12 mouse cellular contexts compared by ENCODE assay signal in the genomic region with DNA sequence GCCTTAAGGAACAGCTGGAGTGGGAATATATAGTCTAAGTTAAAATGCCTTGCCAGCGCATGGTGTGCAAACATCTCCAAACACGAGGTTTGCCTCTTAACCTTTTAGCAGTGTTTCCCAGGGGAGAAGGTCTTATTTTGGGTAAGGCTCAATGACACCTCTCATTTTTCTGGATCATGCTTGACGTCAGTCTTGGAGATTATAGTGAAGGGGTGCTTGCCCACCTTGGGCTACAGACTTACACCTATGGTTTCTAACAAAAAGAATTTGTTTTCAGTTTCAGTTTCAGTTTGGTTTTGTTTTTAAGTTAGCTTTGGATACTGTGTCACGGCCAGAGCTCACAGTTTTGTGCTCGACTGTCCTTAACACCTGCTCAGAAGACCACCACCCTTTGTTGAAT. TPM values are rescaled to one million over a fixed set of nuclear protein-coding genes. Genes with fewer than 3 reads are reported as not detected.
DNase-seq lines count a peak whose midpoint lies in the region; ATAC-seq lines count a peak whose summit lies in the region.
"Had no signal": no experiment of that assay in that cellular context is flagged by ENCODE, and none has a peak within 500 bp of the region (broad histone marks: within the 10 kb centered on the region; RNA-seq: fewer than 3 reads in every experiment).

No protein-coding gene starts in this region.

- peaks cover 14% of the 10 kb centered on the region for H3K36me3 ChIP-seq in hindbrain, embryonic 13.5 days
- peaks cover 22% of the 10 kb centered on the region for H3K36me3 ChIP-seq in hindbrain, embryonic 10.5 days
- H3K36me3 ChIP-seq in midbrain, embryonic 14.5 days (ENCODE audit: control insufficient read depth, insufficient read depth, low read length) = peaks cover 13% of the 10 kb centered on the region
- peaks cover 20% of the 10 kb centered on the region for H3K36me3 ChIP-seq in midbrain, embryonic 10.5 days
- no peaks in the 10 kb centered on the region; the same call in 1 of the 2 replicates for H3K36me3 ChIP-seq in hindbrain, embryonic 16.5 days (ENCODE audit: control insufficient read depth, insufficient read depth, low read length)
- no peaks in the 10 kb centered on the region for H3K36me3 ChIP-seq in stomach, embryonic 16.5 days (ENCODE audit: control insufficient read depth, insufficient read depth, low read length)
- H3K36me3 ChIP-seq: limb, embryonic 15.5 days; stomach, embryonic 15.5 days had no signal

- H3K27ac ChIP-seq in hindbrain, embryonic 13.5 days = no peak overlapping the region
- H3K27ac ChIP-seq in hindbrain, embryonic 10.5 days = no peak overlapping the region
- no peak overlapping the region for H3K27ac ChIP-seq in midbrain, embryonic 14.5 days (replicated peaks; ENCODE audit: low read depth, low read length)
- no peak overlapping the region for H3K27ac ChIP-seq in midbrain, embryonic 10.5 days (replicated peaks)
- no peak overlapping the region for H3K27ac ChIP-seq in hindbrain, embryonic 16.5 days (ENCODE audit: low read depth, low read length)
- H3K27ac ChIP-seq in stomach, embryonic 16.5 days (ENCODE audit: low read length) = no peak overlapping the region
- H3K27ac ChIP-seq: limb, embryonic 15.5 days; stomach, embryonic 15.5 days had no signal

- H3K9ac ChIP-seq in hindbrain, embryonic 13.5 days = no peak overlapping the region
- H3K9ac ChIP-seq in midbrain, embryonic 14.5 days (replicated peaks; ENCODE audit: low read length) = no peak overlapping the region
- H3K9ac ChIP-seq in hindbrain, embryonic 16.5 days (ENCODE audit: low read depth, low read length) = no peak overlapping the region
- no peak overlapping the region for H3K9ac ChIP-seq in stomach, embryonic 16.5 days (ENCODE audit: low read length)
- H3K9ac ChIP-seq: limb, embryonic 15.5 days; stomach, embryonic 15.5 days had no signal

- H3K4me1 ChIP-seq in hindbrain, embryonic 13.5 days (replicated peaks) = peaks cover 59% of the 10 kb centered on the region
- H3K4me1 ChIP-seq in hindbrain, embryonic 10.5 days (replicated peaks) = peaks cover 63% of the 10 kb centered on the region
- H3K4me1 ChIP-seq in midbrain, embryonic 14.5 days (ENCODE audit: control insufficient read depth, insufficient read depth, low read length) = peaks cover 55% of the 10 kb centered on the region
- peaks cover 53% of the 10 kb centered on the region for H3K4me1 ChIP-seq in midbrain, embryonic 10.5 days
- peaks cover 29% of the 10 kb centered on the region for H3K4me1 ChIP-seq in hindbrain, embryonic 16.5 days (ENCODE audit: control insufficient read depth, insufficient read depth, low read depth, low read length)
- peaks cover 3% of the 10 kb centered on the region for H3K4me1 ChIP-seq in stomach, embryonic 16.5 days (ENCODE audit: control insufficient read depth, insufficient read depth, low read length)
- H3K4me1 ChIP-seq: stomach, embryonic 15.5 days had no signal

- 65% methylated on average over 5 of the region's 5 CpGs for WGBS in hindbrain, embryonic 13.5 days
- 70% methylated on average over 5 of the region's 5 CpGs for WGBS in hindbrain, embryonic 10.5 days
- 65% methylated on average over 5 of the region's 5 CpGs for WGBS in midbrain, embryonic 14.5 days
- WGBS in midbrain, embryonic 10.5 days = 73% methylated on average over 5 of the region's 5 CpGs
- WGBS in hindbrain, embryonic 16.5 days = 65% methylated on average over 5 of the region's 5 CpGs
- 47% methylated on average over 5 of the region's 5 CpGs for WGBS in stomach, embryonic 16.5 days

- no peaks in the 10 kb centered on the region for H3K9me3 ChIP-seq in hindbrain, embryonic 13.5 days
- H3K9me3 ChIP-seq in hindbrain, embryonic 10.5 days = no peaks in the 10 kb centered on the region
- no peaks in the 10 kb centered on the region for H3K9me3 ChIP-seq in midbrain, embryonic 14.5 days (ENCODE audit: control insufficient read depth, low read length)
- H3K9me3 ChIP-seq in midbrain, embryonic 10.5 days (replicated peaks) = no peaks in the 10 kb centered on the region
- no peaks in the 10 kb centered on the region for H3K9me3 ChIP-seq in hindbrain, embryonic 16.5 days (ENCODE audit: control insufficient read depth, low read length)
- H3K9me3 ChIP-seq in stomach, embryonic 16.5 days (replicated peaks; ENCODE audit: control insufficient read depth, low read length) = no peaks in the 10 kb centered on the region
- H3K9me3 ChIP-seq: limb, embryonic 15.5 days; stomach, embryonic 15.5 days had no signal

- no peak for ATAC-seq in hindbrain, embryonic 13.5 days (ENCODE audit: low FRiP score)
- ATAC-seq in midbrain, embryonic 14.5 days (ENCODE audit: low FRiP score, low TSS enrichment) = no peak
- no peak for ATAC-seq in hindbrain, embryonic 16.5 days
- no peak for ATAC-seq in stomach, embryonic 16.5 days (ENCODE audit: insufficient read depth, low FRiP score)

- no peak overlapping the region for H3K4me3 ChIP-seq in hindbrain, embryonic 13.5 days
- no peak overlapping the region for H3K4me3 ChIP-seq in hindbrain, embryonic 10.5 days
- H3K4me3 ChIP-seq in midbrain, embryonic 14.5 days (replicated peaks; ENCODE audit: low read depth, low read length) = no peak overlapping the region
- no peak overlapping the region for H3K4me3 ChIP-seq in midbrain, embryonic 10.5 days
- no peak overlapping the region for H3K4me3 ChIP-seq in hindbrain, embryonic 16.5 days (ENCODE audit: low read length)
- H3K4me3 ChIP-seq in stomach, embryonic 16.5 days (replicated peaks; ENCODE audit: low read length) = peak overlapping the region; percentile 11; the same call in 1 of the 2 replicates
- H3K4me3 ChIP-seq: limb, embryonic 15.5 days; stomach, embryonic 15.5 days had no signal

- no peaks in the 10 kb centered on the region for H3K27me3 ChIP-seq in hindbrain, embryonic 13.5 days
- H3K27me3 ChIP-seq in hindbrain, embryonic 10.5 days (ENCODE audit: insufficient read depth, poor library complexity, severe bottlenecking) = no peaks in the 10 kb centered on the region
- no peaks in the 10 kb centered on the region for H3K27me3 ChIP-seq in midbrain, embryonic 14.5 days (ENCODE audit: control insufficient read depth, insufficient read depth, low read length)
- H3K27me3 ChIP-seq in midbrain, embryonic 10.5 days (ENCODE audit: low read depth, poor library complexity, severe bottlenecking) = no peaks in the 10 kb centered on the region
- H3K27me3 ChIP-seq in hindbrain, embryonic 16.5 days (replicated peaks; ENCODE audit: control insufficient read depth, insufficient read depth, low read length) = no peaks in the 10 kb centered on the region
- peaks cover 7% of the 10 kb centered on the region; the same call in 1 of the 2 replicates for H3K27me3 ChIP-seq in stomach, embryonic 16.5 days (ENCODE audit: control insufficient read depth, insufficient read depth, low read length)

- H3K4me2 ChIP-seq in hindbrain, embryonic 13.5 days = 0 out of 2 replicates have a peak overlapping the region, but pooled peaks have one; percentile 23
- H3K4me2 ChIP-seq in midbrain, embryonic 14.5 days (ENCODE audit: low read length) = peak overlapping the region; percentile 22; the same call in 1 of the 2 replicates
- H3K4me2 ChIP-seq in hindbrain, embryonic 16.5 days (ENCODE audit: low read length) = peak overlapping the region; percentile 31; the same call in 1 of the 2 replicates
- peak overlapping the region; percentile 32 for H3K4me2 ChIP-seq in stomach, embryonic 16.5 days (ENCODE audit: low read depth, low read length)
- H3K4me2 ChIP-seq: limb, embryonic 15.5 days; stomach, embryonic 15.5 days had no signal

- no peak for DNase-seq in hindbrain, embryonic 10.5 days (ENCODE audit: low spot score)
- no peak for DNase-seq in midbrain, embryonic 14.5 days
- DNase-seq in midbrain, embryonic 10.5 days (ENCODE audit: low spot score) = no peak
- DNase-seq in layer of hippocampus, postnatal 14 days (ENCODE audit: low spot score in 2 of 2) = no peak
- DNase-seq in right cerebral cortex, adult 2 months (ENCODE audit: low spot score in 2 of 2) = no peak
- DNase-seq: cerebellum, adult 9-11 months; kidney, postnatal 25 days had no signal

RNA-seq across cellular contexts. Expression of gene Slain1, which starts 3.8 kb away (rescaled TPM):
- 14.2 and 15.4 TPM in 2 replicates for polyA plus RNA-seq in hindbrain, embryonic 13.5 days (2015; fragmentation: Nextera tagmentation; extraction: Ambion mirVana)
- 8.2 and 13.3 TPM in 2 replicates for polyA plus RNA-seq in hindbrain, embryonic 10.5 days (2016; fragmentation: Nextera tagmentation; extraction: Ambion mirVana)
- 30.8 and 33.1 TPM in 2 replicates for polyA plus RNA-seq in midbrain, embryonic 14.5 days (2014; fragmentation: Nextera tagmentation; extraction: Ambion mirVana)
- polyA plus RNA-seq in midbrain, embryonic 10.5 days (2016; fragmentation: Nextera tagmentation; extraction: Ambion mirVana) = 4.6 and 8.3 TPM in 2 replicates
- 5.3 and 8.8 TPM in 2 replicates for polyA plus RNA-seq in hindbrain, embryonic 16.5 days (2015; fragmentation: Nextera tagmentation; extraction: Ambion mirVana)
- polyA plus RNA-seq in stomach, embryonic 16.5 days (2015; fragmentation: Nextera tagmentation; extraction: Ambion mirVana) = 0.57 and 0.85 TPM in 2 replicates
- total RNA-seq in layer of hippocampus, postnatal 14 days (2021) = 10 to 100 TPM; 54.8 to 55.4 TPM
